Mouse (Mus musculus) embryonic fibroblast, embryonic 13.5 days (primary cell): Measurements from ENCODE around the gene Igfbp1.

Source experiments
- CTCF ChIP-seq: IDR thresholded peaks from 2 replicates; pipeline ENCODE4 v1.5.1; 2011; ENCODE audit warnings: mild to moderate bottlenecking, control low read depth, low read length, moderate library complexity, borderline replicate concordance; ENCODE audit not compliant: insufficient read depth
- POLR2A ChIP-seq: IDR thresholded peaks from 2 replicates; pipeline ENCODE4 v1.6.1; 2011; ENCODE audit warnings: low read depth, mild to moderate bottlenecking, control low read depth, low read length, moderate library complexity

DNA sequence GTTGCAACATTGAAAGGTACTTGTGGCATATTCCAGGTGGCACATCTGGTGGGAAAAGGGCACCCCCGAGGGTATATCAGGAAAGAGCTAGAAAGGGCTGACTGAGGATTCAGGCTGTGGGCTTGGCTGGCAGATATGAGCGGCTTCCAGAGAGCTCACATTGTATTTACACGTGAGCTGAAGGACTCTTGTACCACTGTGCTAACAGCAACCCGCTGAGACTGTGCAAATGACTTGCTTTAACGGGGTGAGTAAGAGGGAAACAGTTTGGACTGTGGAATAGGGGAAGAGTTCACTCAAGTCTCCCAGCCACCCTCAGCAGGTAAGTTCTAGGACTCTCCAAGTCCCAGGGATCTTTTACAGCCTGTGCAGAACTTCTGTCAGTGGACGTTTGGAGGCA is 23.9 kb upstream of the Igfbp1 start:
- TF ChIP-seq POLR2A = no peak
- TF ChIP-seq CTCF = no peak
